Mouse (Mus musculus) midbrain, embryonic 16.5 days (tissue): ENCODE results near the gene Hist1h3g. TPM values are rescaled to one million over a fixed set of nuclear protein-coding genes. Genes with fewer than 3 reads are reported as not detected.
A peak's percentile ranks its signal among the peaks of the same experiment; 100 is the strongest.

Experiments used
- ATAC-seq: fragments of 200-750 bp; cut with Nextera tagmentation; 2 replicates; pipeline ENCODE4 v1.8.0; 2017; ENCODE audit warnings: moderate TSS enrichment
- H3K27ac ChIP-seq: fragments of 300-500 bp; sonication (generic); 2 replicates; pipeline ENCODE4 v1.5.1; 2014; ENCODE audit warnings: mild to moderate bottlenecking, low read length, mixed read lengths
- H3K27me3 ChIP-seq: fragments of 300-500 bp; sonication (generic); 2 replicates; pipeline ENCODE4 v1.6.1; 2014; ENCODE audit warnings: low read depth, low read length, mixed read lengths; ENCODE audit not compliant: control insufficient read depth, insufficient read depth
- H3K36me3 ChIP-seq: fragments of 300-500 bp; sonication (generic); 2 replicates; pipeline ENCODE4 v1.6.1; 2014; ENCODE audit warnings: mild to moderate bottlenecking, low read length, moderate library complexity, mixed read lengths; ENCODE audit not compliant: control insufficient read depth, insufficient read depth
- H3K4me1 ChIP-seq: fragments of 300-500 bp; sonication (generic); 2 replicates; pipeline ENCODE4 v1.6.1; 2014; ENCODE audit warnings: mild to moderate bottlenecking, low read length, mixed read lengths; ENCODE audit not compliant: control insufficient read depth, insufficient read depth
- H3K4me2 ChIP-seq: fragments of 300-500 bp; sonication (generic); 2 replicates; pipeline ENCODE4 v1.6.1; 2014; ENCODE audit warnings: mild to moderate bottlenecking, low read length, mixed read lengths
- H3K4me3 ChIP-seq: fragments of 300-500 bp; sonication (generic); 2 replicates; pipeline ENCODE4 v1.5.1; 2014; ENCODE audit warnings: low read depth, mild to moderate bottlenecking, low read length, moderate library complexity, mixed read lengths
- H3K9ac ChIP-seq: fragments of 300-500 bp; sonication (generic); 2 replicates; pipeline ENCODE4 v1.6.1; 2014; ENCODE audit warnings: low read depth, low read length, mixed read lengths
- H3K9me3 ChIP-seq: fragments of 300-500 bp; sonication (generic); replicated peaks from 2 replicates; pipeline ENCODE4 v1.6.1; 2014; ENCODE audit warnings: mild to moderate bottlenecking, low read length, mixed read lengths; ENCODE audit not compliant: control insufficient read depth, poor library complexity, severe bottlenecking
- WGBS: fragments of 180-500 bp; shearing (Covaris S2); extraction: QIAGEN DNeasy Blood & Tissue Kit; methylation state at CpG from one replicate; pipeline ENCODE4 v1.1.7; 2014; 5-methylcytosine and 5-hydroxymethylcytosine counted together
- polyA plus RNA-seq: library from polyadenylated mRNA; unstranded; fragments of >200 nt; fragmentation: Nextera tagmentation; extraction: Ambion mirVana; gene quantifications from 2 replicates; pipeline ENCODE4 v1.2.1, GENCODE M21; 2015

The Hist1h3g gene
- polyA plus RNA-seq, 1 experiment from 2014 or later: not detected

- Histone ChIP-seq H3K27ac (no peak overlapping the region; the same call in 1 of the 2 replicates), H3K36me3 (no peaks in the 10 kb centered on the region), H3K9ac (no peak overlapping the region; the same call in 1 of the 2 replicates), H3K4me3 (peak overlapping the region; percentile 40), H3K4me2 (peak overlapping the region; percentile 78), H3K4me1 (peaks cover 27% of the 10 kb centered on the region), H3K9me3 (no peaks in the 10 kb centered on the region), H3K27me3 (no peaks in the 10 kb centered on the region)
- WGBS: 8% methylated on average over 7 of the region's 7 CpGs
- ATAC-seq: no peak
Measured at GRCm38 (mm10) chr13:23576351-23576881, 41.2 kb downstream of the Hist1h3g start.

- Histone ChIP-seq H3K27ac (no peak overlapping the region), H3K4me1 (peaks cover 26% of the 10 kb centered on the region), H3K4me3 (no peak overlapping the region), H3K4me2 (peak overlapping the region; percentile 78), H3K36me3 (no peaks in the 10 kb centered on the region), H3K9ac (no peak overlapping the region), H3K9me3 (no peaks in the 10 kb centered on the region), H3K27me3 (no peaks in the 10 kb centered on the region)
- WGBS: 46% methylated on average over 6 of the region's 6 CpGs
- no peak for ATAC-seq
Measured at GRCm38 (mm10) chr13:23576906-23577639, 41.9 kb downstream of the Hist1h3g start.

GRCm38 (mm10) chr13:23577835-23578234 is 42.6 kb downstream of the Hist1h3g start:
- Histone ChIP-seq H3K4me2 (no peak overlapping the region), H3K9ac (no peak overlapping the region), H3K9me3 (no peaks in the 10 kb centered on the region), H3K27me3 (no peaks in the 10 kb centered on the region), H3K36me3 (no peaks in the 10 kb centered on the region), H3K4me1 (peaks cover 25% of the 10 kb centered on the region), H3K27ac (no peak overlapping the region), H3K4me3 (no peak overlapping the region)
- ATAC-seq: no peak
- WGBS: 100% methylated on average over 1 of the region's 1 CpGs

GRCm38 (mm10) chr13:23581408-23582218 is 46.4 kb downstream of the Hist1h3g start, which contains the start of gene Hist1h4d:
Gene Hist1h4d, plus strand, starts transcription at chr13:23581598.
- H3K4me3 ChIP-seq: peak within 1 kb of the TSS; percentile 51
- H3K36me3 ChIP-seq: no peaks in the 10 kb centered on the region
- peak; percentile 94 for ATAC-seq
- no peaks in the 10 kb centered on the region for H3K27me3 ChIP-seq
- peaks cover 25% of the 10 kb centered on the region for H3K4me1 ChIP-seq
- WGBS: under 1% methylated on average over 43 of the region's 43 CpGs
- H3K9me3 ChIP-seq: no peaks in the 10 kb centered on the region
- H3K9ac ChIP-seq: peak within 1 kb of the TSS; percentile 72
- H3K27ac ChIP-seq: peak within 1 kb of the TSS; percentile 80
- peak within 1 kb of the TSS; percentile 94 for H3K4me2 ChIP-seq

- Histone ChIP-seq H3K4me2 (peak overlapping the region; percentile 94), H3K27ac (peak overlapping the region; percentile 80), H3K9ac (peak overlapping the region; percentile 72), H3K4me3 (peak overlapping the region; percentile 51), H3K4me1 (peaks cover 26% of the 10 kb centered on the region), H3K27me3 (no peaks in the 10 kb centered on the region), H3K9me3 (no peaks in the 10 kb centered on the region), H3K36me3 (no peaks in the 10 kb centered on the region)
- 5% methylated on average over 6 of the region's 6 CpGs for WGBS
- ATAC-seq: no peak
Measured at GRCm38 (mm10) chr13:23582219-23583056, 47.2 kb downstream of the Hist1h3g start.

GRCm38 (mm10) chr13:23583387-23584068 is 48.3 kb downstream of the Hist1h3g start:
- no peak for ATAC-seq
- Histone ChIP-seq H3K4me1 (peaks cover 26% of the 10 kb centered on the region), H3K9me3 (no peaks in the 10 kb centered on the region), H3K36me3 (no peaks in the 10 kb centered on the region), H3K9ac (no peak overlapping the region), H3K27ac (no peak overlapping the region), H3K4me2 (no peak overlapping the region), H3K27me3 (no peaks in the 10 kb centered on the region), H3K4me3 (no peak overlapping the region)

GRCm38 (mm10) chr13:23584331-23584730 is 49.1 kb downstream of the Hist1h3g start:
- H3K9me3 ChIP-seq: no peaks in the 10 kb centered on the region
- no peaks in the 10 kb centered on the region for H3K36me3 ChIP-seq
- H3K4me2 ChIP-seq: peak overlapping the region; percentile 91
- peaks cover 26% of the 10 kb centered on the region for H3K4me1 ChIP-seq
- H3K9ac ChIP-seq: no peak overlapping the region; the same call in 1 of the 2 replicates
- peak overlapping the region; percentile 54 for H3K4me3 ChIP-seq
- H3K27me3 ChIP-seq: no peaks in the 10 kb centered on the region
- no peak for ATAC-seq
- H3K27ac ChIP-seq: peak overlapping the region; percentile 94

- Histone ChIP-seq H3K4me1 (peaks cover 26% of the 10 kb centered on the region), H3K9ac (peak overlapping the region; percentile 71), H3K27ac (peak overlapping the region; percentile 94), H3K4me3 (peak overlapping the region; percentile 54), H3K36me3 (no peaks in the 10 kb centered on the region), H3K4me2 (peak overlapping the region; percentile 91), H3K9me3 (no peaks in the 10 kb centered on the region), H3K27me3 (no peaks in the 10 kb centered on the region)
- WGBS: under 1% methylated on average over 21 of the region's 21 CpGs
- ATAC-seq: no peak
Measured at GRCm38 (mm10) chr13:23585029-23585441, 49.8 kb downstream of the Hist1h3g start.
